Mouse (Mus musculus): ENCODE measurements around the gene Gm17334. TPM values are rescaled to one million over a fixed set of nuclear protein-coding genes. Genes with fewer than 3 reads are reported as not detected.

Gene Gm17334
- polyA plus RNA-seq, 1 experiment from 2014 or later: 0.23 TPM

GRCm38 (mm10) chr11:53786058-53787031 lies 13.4 kb upstream of the Gm17334 start:
- H3K36me3 ChIP-seq (replicated peaks; ENCODE audit: insufficient read depth, low read length): no peaks in the 10 kb centered on the region
- no peak for DNase-seq
- H3K27me3 ChIP-seq (ENCODE audit: insufficient read depth, low read length): no peaks in the 10 kb centered on the region
- peaks cover 35% of the 10 kb centered on the region for H3K4me1 ChIP-seq (ENCODE audit: insufficient read depth)
- no peak overlapping the region for H3K9ac ChIP-seq (replicated peaks)
- no peak overlapping the region for H3K4me3 ChIP-seq (ENCODE audit: low read depth, low read length)
- peak overlapping the region; percentile 66 for H3K27ac ChIP-seq (ENCODE audit: low read depth)
- peak; percentile 22; the same call in 1 of the 2 replicates for ATAC-seq
- H3K9me3 ChIP-seq (ENCODE audit: low read length): no peaks in the 10 kb centered on the region
- H3K4me2 ChIP-seq (ENCODE audit: low read depth, low read length): no peak overlapping the region
- 53% methylated on average over 13 of the region's 13 CpGs for WGBS (ENCODE audit: insufficient replicate concordance)
- no peak for TF ChIP-seq CTCF (IDR thresholded peaks at IDR 0.05; ENCODE audit: low read depth)
- TF ChIP-seq EP300 (IDR thresholded peaks at IDR 0.05; ENCODE audit: low read depth): no peak

- Histone ChIP-seq H3K9ac (replicated peaks) (no peak overlapping the region), H3K4me3 (ENCODE audit: low read depth, low read length) (no peak overlapping the region), H3K9me3 (ENCODE audit: low read length) (no peaks in the 10 kb centered on the region), H3K4me2 (ENCODE audit: low read depth, low read length) (no peak overlapping the region), H3K27me3 (ENCODE audit: insufficient read depth, low read length) (no peaks in the 10 kb centered on the region), H3K36me3 (replicated peaks; ENCODE audit: insufficient read depth, low read length) (no peaks in the 10 kb centered on the region), H3K4me1 (ENCODE audit: insufficient read depth) (peaks cover 35% of the 10 kb centered on the region), H3K27ac (ENCODE audit: low read depth) (peak overlapping the region; percentile 66)
- no peak for ATAC-seq
- no peak for TF ChIP-seq EP300 (IDR thresholded peaks at IDR 0.05; ENCODE audit: low read depth)
- TF ChIP-seq CTCF (IDR thresholded peaks at IDR 0.05; ENCODE audit: low read depth): no peak
- 37% methylated on average over 3 of the region's 3 CpGs for WGBS (ENCODE audit: insufficient replicate concordance)
- no peak for DNase-seq
These were observed 12.4 kb upstream of the Gm17334 start for GRCm38 (mm10) chr11:53785311-53785936.

- H3K4me3 ChIP-seq (ENCODE audit: low read depth, low read length): no peak overlapping the region
These were observed 10.3 kb upstream of the Gm17334 start for GRCm38 (mm10) chr11:53783288-53783687.

GRCm38 (mm10) chr11:53781964-53782363 lies 9.0 kb upstream of the Gm17334 start:
- Histone ChIP-seq H3K4me3 (ENCODE audit: low read depth, low read length) (no peak overlapping the region), H3K9me3 (ENCODE audit: low read length) (no peaks in the 10 kb centered on the region), H3K4me2 (ENCODE audit: low read depth, low read length) (no peak overlapping the region), H3K36me3 (replicated peaks; ENCODE audit: insufficient read depth, low read length) (peaks cover 12% of the 10 kb centered on the region), H3K27ac (ENCODE audit: low read depth) (no peak overlapping the region), H3K27me3 (ENCODE audit: insufficient read depth, low read length) (no peaks in the 10 kb centered on the region), H3K9ac (replicated peaks) (no peak overlapping the region), H3K4me1 (ENCODE audit: insufficient read depth) (peaks cover 31% of the 10 kb centered on the region)
- DNase-seq: no peak
- ATAC-seq: no peak
- WGBS (ENCODE audit: insufficient replicate concordance): 87% methylated on average over 7 of the region's 7 CpGs
- TF ChIP-seq CTCF (IDR thresholded peaks at IDR 0.05; ENCODE audit: low read depth) (no peak), EP300 (IDR thresholded peaks at IDR 0.05; ENCODE audit: low read depth) (no peak)

More at GRCm38 (mm10) chr11:53783288-53783687, 10.3 kb upstream of the Gm17334 start:
- H3K9me3 ChIP-seq (ENCODE audit: low read length): no peaks in the 10 kb centered on the region
- ATAC-seq: no peak
- TF ChIP-seq CTCF (IDR thresholded peaks at IDR 0.05; ENCODE audit: low read depth) (no peak), EP300 (IDR thresholded peaks at IDR 0.05; ENCODE audit: low read depth) (no peak)
- no peak overlapping the region for H3K27ac ChIP-seq (ENCODE audit: low read depth)
- DNase-seq: no peak
- H3K36me3 ChIP-seq (replicated peaks; ENCODE audit: insufficient read depth, low read length): peaks cover 4% of the 10 kb centered on the region
- no peak overlapping the region for H3K4me2 ChIP-seq (ENCODE audit: low read depth, low read length)
- peaks cover 33% of the 10 kb centered on the region for H3K4me1 ChIP-seq (ENCODE audit: insufficient read depth)
- H3K9ac ChIP-seq (replicated peaks): no peak overlapping the region
- H3K27me3 ChIP-seq (ENCODE audit: insufficient read depth, low read length): no peaks in the 10 kb centered on the region
- 73% methylated on average over 9 of the region's 9 CpGs for WGBS (ENCODE audit: insufficient replicate concordance)

GRCm38 (mm10) chr11:53781201-53781775 lies 8.3 kb upstream of the Gm17334 start:
- Histone ChIP-seq H3K36me3 (replicated peaks; ENCODE audit: insufficient read depth, low read length) (peaks cover 18% of the 10 kb centered on the region), H3K27me3 (ENCODE audit: insufficient read depth, low read length) (no peaks in the 10 kb centered on the region), H3K4me1 (ENCODE audit: insufficient read depth) (peaks cover 29% of the 10 kb centered on the region), H3K4me2 (ENCODE audit: low read depth, low read length) (no peak overlapping the region), H3K4me3 (ENCODE audit: low read depth, low read length) (no peak overlapping the region), H3K9me3 (ENCODE audit: low read length) (no peaks in the 10 kb centered on the region), H3K27ac (ENCODE audit: low read depth) (peak overlapping the region; percentile 48), H3K9ac (replicated peaks) (no peak overlapping the region)
- TF ChIP-seq EP300 (IDR thresholded peaks at IDR 0.05; ENCODE audit: low read depth): no peak
- TF ChIP-seq CTCF (IDR thresholded peaks at IDR 0.05; ENCODE audit: low read depth): no peak
- 77% methylated on average over 4 of the region's 4 CpGs for WGBS (ENCODE audit: insufficient replicate concordance)
- DNase-seq (no peak), ATAC-seq (no peak)

- no peak overlapping the region for H3K9ac ChIP-seq (replicated peaks)
- H3K36me3 ChIP-seq (replicated peaks; ENCODE audit: insufficient read depth, low read length): peaks cover 29% of the 10 kb centered on the region
- H3K27ac ChIP-seq (ENCODE audit: low read depth): peak overlapping the region; percentile 64
- H3K4me2 ChIP-seq (ENCODE audit: low read depth, low read length): no peak overlapping the region
- no peaks in the 10 kb centered on the region for H3K27me3 ChIP-seq (ENCODE audit: insufficient read depth, low read length)
- ATAC-seq: peak; percentile 60
- peaks cover 21% of the 10 kb centered on the region for H3K4me1 ChIP-seq (ENCODE audit: insufficient read depth)
- WGBS (ENCODE audit: insufficient replicate concordance): 52% methylated on average over 3 of the region's 3 CpGs
- DNase-seq: no peak
- TF ChIP-seq CTCF (IDR thresholded peaks at IDR 0.05; ENCODE audit: low read depth) (no peak), EP300 (IDR thresholded peaks at IDR 0.05; ENCODE audit: low read depth) (no peak)
- no peak overlapping the region for H3K4me3 ChIP-seq (ENCODE audit: low read depth, low read length)
- H3K9me3 ChIP-seq (ENCODE audit: low read length): no peaks in the 10 kb centered on the region
These were observed 7.3 kb upstream of the Gm17334 start for GRCm38 (mm10) chr11:53780262-53780661.

Data from liver, postnatal 0 days (tissue).